Mouse (Mus musculus) thymus, postnatal 10 days (tissue): ENCODE data around the gene Hist1h3c.
"Not testable (repeated sequence)": the region's sequence is repeated elsewhere in the genome, so short reads cannot be mapped to it uniquely, and the experiment has no call there.

ENCODE experiments used
- DNase-seq, 2 experiments: peaks; one replicate each; pipeline ENCODE4 v3.0.0; 2021; ENCODE audit warnings: low spot score in 2 of 2

The Hist1h3c gene

GRCm38 (mm10) chr13:23705751-23706356 is 39.5 kb downstream of the Hist1h3c start:
- no peak for DNase-seq

GRCm38 (mm10) chr13:23702801-23703200 is 42.6 kb downstream of the Hist1h3c start:
- DNase-seq, result not testable (repeated sequence)

GRCm38 (mm10) chr13:23702220-23702619 is 43.2 kb downstream of the Hist1h3c start:
- no peak for DNase-seq

- peak; percentile 76 to 79 for DNase-seq
Measured at GRCm38 (mm10) chr13:23700786-23701520, 44.4 kb downstream of the Hist1h3c start.

- DNase-seq, result no peak
Measured at GRCm38 (mm10) chr13:23699767-23700166, 45.6 kb downstream of the Hist1h3c start.

GRCm38 (mm10) chr13:23698996-23699395 is 46.4 kb downstream of the Hist1h3c start:
- no peak for DNase-seq

- DNase-seq, result peak; percentile 98 to 99
Measured at GRCm38 (mm10) chr13:23698300-23698693, 47.1 kb downstream of the Hist1h3c start, which contains the start of gene Hist1h4c. Hist1h4c (minus strand) TSS chr13:23698454.

- DNase-seq, result peak; percentile 64 to 79
Measured at GRCm38 (mm10) chr13:23697491-23698299, 47.7 kb downstream of the Hist1h3c start.

GRCm38 (mm10) chr13:23696061-23696474 is 49.3 kb downstream of the Hist1h3c start:
- DNase-seq, result no peak

- no peak for DNase-seq
Measured at GRCm38 (mm10) chr13:23695514-23695913, 49.9 kb downstream of the Hist1h3c start, which contains the start of gene Hist1h1t. Hist1h1t (plus strand) TSS chr13:23695814.
